Comparison of ENCODE assay signal across 8 mouse cellular contexts in the genomic region with DNA sequence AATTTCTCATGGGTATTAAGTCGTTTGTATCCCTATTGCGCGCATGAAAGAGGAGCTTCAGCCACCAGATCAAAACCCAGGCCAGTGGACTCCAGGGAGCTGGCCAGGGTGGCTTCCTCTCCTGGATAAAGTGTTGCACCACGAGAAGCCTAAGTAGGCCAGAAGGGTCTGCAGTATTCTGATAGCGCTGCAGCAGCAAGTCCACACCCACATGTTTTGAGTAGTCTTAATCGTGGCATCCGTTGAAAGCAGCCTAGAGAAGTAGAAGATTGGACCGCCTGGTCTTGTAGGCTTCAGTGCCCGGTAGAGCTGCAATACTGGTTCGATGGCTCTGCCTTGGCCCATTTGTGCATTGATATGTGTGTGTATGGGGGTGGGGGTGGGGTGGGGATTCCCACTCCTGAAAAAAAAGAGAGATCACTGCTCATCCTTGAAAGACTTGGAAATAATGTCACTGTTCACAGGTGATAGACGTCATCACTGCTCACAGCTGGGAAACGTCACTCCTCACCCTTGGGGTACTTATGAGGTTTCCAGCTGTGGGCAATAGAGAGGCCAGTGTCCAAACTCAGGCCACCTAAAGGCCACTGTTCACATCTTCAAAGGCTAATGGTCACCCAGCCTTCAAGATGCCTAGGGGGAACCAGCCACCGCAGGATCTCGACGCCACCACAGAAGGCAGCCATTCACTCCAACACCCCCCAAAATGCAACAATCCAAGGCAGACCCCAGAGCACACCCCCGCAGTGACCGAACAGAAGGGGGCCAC. TPM values are rescaled to one million over a fixed set of nuclear protein-coding genes. Genes with fewer than 3 reads are reported as not detected.
DNase-seq lines count a peak whose midpoint lies in the region; ATAC-seq and TF ChIP-seq lines count a peak whose summit lies in the region.

A gene (plus strand): TSS at position 556 of the 769 bp plus-strand sequence.

- H3K4me2 ChIP-seq in forebrain, embryonic 12.5 days, result peak within 1 kb of the TSS; percentile 93
- H3K4me2 ChIP-seq in liver, embryonic 11.5 days, result peak within 1 kb of the TSS; percentile 92

- H3K9me3 ChIP-seq in ES-Bruce4 (replicated peaks; ENCODE audit: control insufficient read depth, insufficient read depth, low read length, poor library complexity, severe bottlenecking), result no peaks in the 10 kb centered on the region
- no peaks in the 10 kb centered on the region for H3K9me3 ChIP-seq in forebrain, embryonic 12.5 days
- no peaks in the 10 kb centered on the region for H3K9me3 ChIP-seq in liver, embryonic 11.5 days (ENCODE audit: control insufficient read depth, low read length)

- no peaks in the 10 kb centered on the region for H3K4me1 ChIP-seq in ES-Bruce4 (ENCODE audit: control insufficient read depth, insufficient read depth, low read length)
- peaks cover 13% of the 10 kb centered on the region; the same call in 1 of the 2 replicates for H3K4me1 ChIP-seq in forebrain, embryonic 12.5 days
- peaks cover 18% of the 10 kb centered on the region for H3K4me1 ChIP-seq in liver, embryonic 11.5 days (replicated peaks; ENCODE audit: control insufficient read depth, insufficient read depth, low read length)

- H3K9ac ChIP-seq in ES-Bruce4 (ENCODE audit: low read depth, poor library complexity, severe bottlenecking), result peak within 1 kb of the TSS; percentile 74
- H3K9ac ChIP-seq in forebrain, embryonic 12.5 days, result peak within 1 kb of the TSS; percentile 77
- H3K9ac ChIP-seq in liver, embryonic 11.5 days (ENCODE audit: low read depth, low read length), result peak within 1 kb of the TSS; percentile 85

- TF ChIP-seq EP300 in ES-Bruce4 (IDR thresholded peaks at IDR 0.05; ENCODE audit: insufficient read depth, low read depth, low read length), result no peak

- no peaks in the 10 kb centered on the region for H3K36me3 ChIP-seq in ES-Bruce4 (ENCODE audit: control insufficient read depth, insufficient read depth, low read length, poor library complexity, severe bottlenecking)
- H3K36me3 ChIP-seq in forebrain, embryonic 12.5 days (replicated peaks), result no peaks in the 10 kb centered on the region
- H3K36me3 ChIP-seq in liver, embryonic 11.5 days (ENCODE audit: control insufficient read depth, insufficient read depth, low read length), result no peaks in the 10 kb centered on the region

- DNase-seq in adrenal gland, adult 18-20 months (ENCODE audit: low spot score in 2 of 2), result no peak
- DNase-seq in adrenal gland, postnatal 10 days, result no peak
- no peak for DNase-seq in heart, postnatal 4 days
- peak; percentile 43 for DNase-seq in liver, embryonic 11.5 days (ENCODE audit: low spot score)
- DNase-seq in spleen, postnatal 36 days (ENCODE audit: low spot score in 2 of 2), result peak; percentile 46 to 72
- DNase-seq in retina, embryonic 14.5 days (ENCODE audit: low spot score), result no peak

- no peak within 1 kb of the TSS for H3K27ac ChIP-seq in ES-Bruce4 (ENCODE audit: insufficient read depth, low read length)
- no peak within 1 kb of the TSS for H3K27ac ChIP-seq in forebrain, embryonic 12.5 days
- H3K27ac ChIP-seq in liver, embryonic 11.5 days (ENCODE audit: low read depth, low read length), result peak within 1 kb of the TSS; percentile 85

- no peak for TF ChIP-seq POLR2A in ES-Bruce4 (IDR thresholded peaks at IDR 0.05; ENCODE audit: insufficient read depth, low read length)

- 0 out of 2 replicates have a peak, but pooled peaks have one; percentile 27 for ATAC-seq in forebrain, embryonic 12.5 days (ENCODE audit: low FRiP score)
- ATAC-seq in liver, embryonic 11.5 days (replicated peaks; ENCODE audit: low FRiP score), result peak; percentile 93

- no peak for TF ChIP-seq CTCF in ES-Bruce4 (IDR thresholded peaks at IDR 0.05; ENCODE audit: low read depth, low read length)

- peak within 1 kb of the TSS; percentile 73 for H3K4me3 ChIP-seq in ES-Bruce4 (ENCODE audit: low read depth, low read length)
- peak within 1 kb of the TSS; percentile 68 for H3K4me3 ChIP-seq in forebrain, embryonic 12.5 days (replicated peaks)
- H3K4me3 ChIP-seq in liver, embryonic 11.5 days (ENCODE audit: low read depth, low read length), result peak within 1 kb of the TSS; percentile 74

- peaks cover 17% of the 10 kb centered on the region for H3K27me3 ChIP-seq in ES-Bruce4 (ENCODE audit: control insufficient read depth, insufficient read depth, low read length, poor library complexity, severe bottlenecking)
- H3K27me3 ChIP-seq in forebrain, embryonic 12.5 days, result peaks cover 62% of the 10 kb centered on the region
- H3K27me3 ChIP-seq in liver, embryonic 11.5 days (replicated peaks; ENCODE audit: control insufficient read depth, insufficient read depth, low read length), result peaks cover 37% of the 10 kb centered on the region

- WGBS in forebrain, embryonic 12.5 days, result 72% methylated on average over 17 of the region's 17 CpGs
- 45% methylated on average over 17 of the region's 17 CpGs for WGBS in liver, embryonic 11.5 days

RNA-seq across cellular contexts. Expression of the gene that starts here (rescaled TPM):
- total RNA-seq in adrenal gland, adult 18-20 months (2021), result 10 to 100 TPM; 34.7 to 51.7 TPM
- 10 to 100 TPM in 1 of 2 experiments, 1 to 10 TPM in 1; 10.0 to 16.7 TPM for total RNA-seq in adrenal gland, postnatal 10 days (2021)
- 3.2 and 4.4 TPM in 2 replicates for polyA plus RNA-seq in ES-Bruce4 (2011; ENCODE audit: insufficient read depth, insufficient read length, low read depth, missing spikeins)
- polyA plus RNA-seq in forebrain, embryonic 12.5 days (2016; fragmentation: Nextera tagmentation; extraction: Ambion mirVana), result 2.8 and 3.1 TPM in 2 replicates
- total RNA-seq in heart, postnatal 4 days (2021), result 10 to 100 TPM; 40.7 to 43.7 TPM
- 11.7 and 13.2 TPM in 2 replicates for polyA plus RNA-seq in liver, embryonic 11.5 days (2014; fragmentation: Nextera tagmentation; extraction: Ambion mirVana)

Comparison
In these comparisons a context has a peak if more than half of its experiments do, and no peak if none do; other contexts are left out.
1. DNase-seq: peak in liver, embryonic 11.5 days (single experiment) and spleen, postnatal 36 days (2 of 2); none in adrenal gland, adult 18-20 months (0 of 2), adrenal gland, postnatal 10 days (single experiment), heart, postnatal 4 days (single experiment) and retina, embryonic 14.5 days (single experiment).
2. Peak in every context shown above with its lines, with median percentiles within 50 percentile points of each other: H3K4me3 ChIP-seq and H3K9ac ChIP-seq.